Mouse (Mus musculus) heart, postnatal 0 days (tissue): Measurements from ENCODE around the gene Negr1. TPM values are rescaled to one million over a fixed set of nuclear protein-coding genes. Genes with fewer than 3 reads are reported as not detected.

Experiments used
- ATAC-seq: fragments of 200-750 bp; cut with Nextera tagmentation; 2 replicates; pipeline ENCODE4 v1.8.0; 2017; ENCODE audit warnings: low read depth, moderate number of reproducible peaks, moderate library complexity; ENCODE audit not compliant: insufficient read depth
- DNase-seq: peaks from one replicate; pipeline ENCODE4 v3.0.0-alpha.2; 2016; ENCODE audit warnings: low spot score
- H3K27ac ChIP-seq: fragments of 300-500 bp; sonication (generic); 2 replicates; pipeline ENCODE4 v1.5.1; 2014; ENCODE audit warnings: low read depth, mild to moderate bottlenecking
- H3K27me3 ChIP-seq: fragments of 300-500 bp; sonication (generic); 2 replicates; pipeline ENCODE4 v1.6.1; 2014; ENCODE audit warnings: low read length, mixed read lengths; ENCODE audit not compliant: control insufficient read depth, insufficient read depth
- H3K36me3 ChIP-seq: fragments of 300-500 bp; sonication (generic); replicated peaks from 2 replicates; pipeline ENCODE4 v1.6.1; 2014; ENCODE audit warnings: low read length, mixed read lengths; ENCODE audit not compliant: control insufficient read depth, insufficient read depth
- H3K4me1 ChIP-seq: fragments of 300-500 bp; sonication (generic); 2 replicates; pipeline ENCODE4 v1.6.1; 2014; ENCODE audit warnings: antibody characterized with exemption; ENCODE audit not compliant: control insufficient read depth, insufficient read depth
- H3K4me2 ChIP-seq: fragments of 300-500 bp; sonication (generic); 2 replicates; pipeline ENCODE4 v1.6.1; 2014; ENCODE audit warnings: low read depth, mild to moderate bottlenecking, low read length, moderate library complexity
- H3K4me3 ChIP-seq: fragments of 300-500 bp; sonication (generic); 2 replicates; pipeline ENCODE4 v1.5.1; 2014; ENCODE audit warnings: low read depth, low read length
- H3K9ac ChIP-seq: fragments of 300-500 bp; sonication (generic); replicated peaks from 2 replicates; pipeline ENCODE4 v1.6.1; 2014; ENCODE audit warnings: low read depth, low read length, mixed read lengths
- H3K9me3 ChIP-seq: fragments of 300-500 bp; sonication (generic); replicated peaks from 2 replicates; pipeline ENCODE4 v1.6.1; 2016; ENCODE audit warnings: low read length; ENCODE audit not compliant: control insufficient read depth
- CTCF ChIP-seq: IDR thresholded peaks from 2 replicates; pipeline ENCODE4 v1.5.1; 2016; ENCODE audit warnings: antibody characterized with exemption, control low read depth, low read depth
- EP300 ChIP-seq: IDR thresholded peaks from 2 replicates; pipeline ENCODE4 v1.6.1; 2016; ENCODE audit warnings: antibody characterized with exemption, low read depth
- WGBS: fragments of 180-500 bp; shearing (Covaris S2); extraction: QIAGEN DNeasy Blood & Tissue Kit; methylation state at CpG from one replicate; pipeline ENCODE4 v1.1.7; 2014; 5-methylcytosine and 5-hydroxymethylcytosine counted together
- polyA plus RNA-seq: library from polyadenylated mRNA; unstranded; fragments of >200 nt; fragmentation: Nextera tagmentation; extraction: Ambion mirVana; gene quantifications from 2 replicates; pipeline ENCODE4 v1.2.1, GENCODE M21; 2015
- total RNA-seq: library from RNA; depleted of rRNA; stranded (reverse); fragments of >200 nt; gene quantifications from 2 replicates; pipeline ENCODE4 v1.2.3, GENCODE M21; 2014; ENCODE audit warnings: low replicate concordance

The Negr1 gene
- total and polyA plus RNA-seq, 2 experiments from 2014 or later, result 0.55 to 2.0 TPM

GRCm38 (mm10) chr3:156698687-156699086 lies 137.1 kb downstream of the Negr1 start:
- Histone ChIP-seq H3K27me3 (no peaks in the 10 kb centered on the region), H3K4me2 (no peak overlapping the region), H3K9ac (no peak overlapping the region), H3K4me1 (no peaks in the 10 kb centered on the region), H3K4me3 (no peak overlapping the region), H3K27ac (no peak overlapping the region), H3K9me3 (no peaks in the 10 kb centered on the region), H3K36me3 (no peaks in the 10 kb centered on the region)
- DNase-seq (no peak), ATAC-seq (no peak)
- TF ChIP-seq EP300, result no peak
- no peak for TF ChIP-seq CTCF
- 82% methylated on average over 1 of the region's 1 CpGs for WGBS

GRCm38 (mm10) chr3:156703241-156703640 lies 141.6 kb downstream of the Negr1 start:
- TF ChIP-seq CTCF (no peak), EP300 (no peak)
- no peaks in the 10 kb centered on the region for H3K36me3 ChIP-seq
- H3K27ac ChIP-seq, result no peak overlapping the region
- H3K4me3 ChIP-seq, result no peak overlapping the region
- H3K9ac ChIP-seq, result no peak overlapping the region
- H3K4me2 ChIP-seq, result no peak overlapping the region
- WGBS, result 64% methylated on average over 1 of the region's 1 CpGs
- ATAC-seq (no peak), DNase-seq (no peak)
- H3K9me3 ChIP-seq, result no peaks in the 10 kb centered on the region
- no peaks in the 10 kb centered on the region for H3K4me1 ChIP-seq
- H3K27me3 ChIP-seq, result no peaks in the 10 kb centered on the region

DNA sequence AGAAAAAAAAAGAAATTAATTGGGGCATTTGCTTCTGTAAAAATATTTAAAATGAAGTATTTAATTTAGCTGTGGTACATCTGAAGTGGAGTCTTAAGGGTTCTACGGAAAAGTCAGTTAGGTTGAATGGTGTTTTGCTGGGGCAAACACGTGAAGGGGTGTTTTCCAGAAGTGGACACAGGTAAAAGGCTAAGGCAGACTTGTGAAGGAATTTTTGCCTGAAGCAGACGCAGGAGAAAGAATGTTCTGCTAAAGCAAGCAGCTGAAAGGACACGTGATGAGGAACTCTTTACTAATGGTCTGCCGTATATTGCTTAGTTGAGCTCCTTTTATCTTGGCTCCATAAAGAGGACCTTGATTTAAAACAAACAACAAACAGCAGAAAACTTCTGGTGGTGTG lies 148.6 kb downstream of the Negr1 start:
- no peak for ATAC-seq
- no peak for DNase-seq
- Histone ChIP-seq H3K4me1 (peaks cover 7% of the 10 kb centered on the region; the same call in 1 of the 2 replicates), H3K27me3 (no peaks in the 10 kb centered on the region), H3K9ac (no peak overlapping the region), H3K27ac (no peak overlapping the region), H3K9me3 (no peaks in the 10 kb centered on the region), H3K4me2 (no peak overlapping the region), H3K36me3 (no peaks in the 10 kb centered on the region), H3K4me3 (no peak overlapping the region)
- TF ChIP-seq EP300 (no peak), CTCF (no peak)
- 46% methylated on average over 5 of the region's 5 CpGs for WGBS

GRCm38 (mm10) chr3:156710693-156711092 lies 149.1 kb downstream of the Negr1 start:
- Histone ChIP-seq H3K27me3 (no peaks in the 10 kb centered on the region), H3K9me3 (no peaks in the 10 kb centered on the region), H3K4me3 (no peak overlapping the region), H3K27ac (no peak overlapping the region), H3K9ac (no peak overlapping the region), H3K36me3 (no peaks in the 10 kb centered on the region), H3K4me2 (no peak overlapping the region), H3K4me1 (peaks cover 7% of the 10 kb centered on the region; the same call in 1 of the 2 replicates)
- DNase-seq (no peak), ATAC-seq (peak; percentile 53; the same call in 1 of the 2 replicates)
- 37% methylated on average over 4 of the region's 4 CpGs for WGBS
- TF ChIP-seq CTCF (no peak), EP300 (no peak)

GRCm38 (mm10) chr3:156736335-156736734 lies 174.7 kb downstream of the Negr1 start:
- DNase-seq (no peak), ATAC-seq (no peak)

DNA sequence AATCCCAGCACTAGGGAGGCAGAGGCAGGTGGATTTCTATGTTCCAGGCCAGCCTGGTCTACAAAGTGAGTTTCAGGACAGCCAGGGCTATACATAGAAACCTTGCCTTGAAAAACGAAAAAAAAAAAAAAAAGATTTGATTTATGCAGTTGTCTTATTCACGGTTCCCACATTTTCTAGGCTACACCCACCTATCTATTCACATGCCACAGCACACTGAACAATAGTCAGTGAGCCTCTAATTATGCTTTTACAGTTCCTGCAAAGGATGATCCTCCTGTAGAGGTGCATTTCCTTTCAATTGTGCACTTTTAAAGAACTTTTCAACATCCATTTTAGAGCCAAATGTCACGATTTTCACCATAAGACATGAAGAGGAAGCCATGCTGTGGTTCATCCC lies 177.9 kb downstream of the Negr1 start:
- Histone ChIP-seq H3K4me1 (no peaks in the 10 kb centered on the region), H3K27me3 (no peaks in the 10 kb centered on the region), H3K9me3 (no peaks in the 10 kb centered on the region), H3K4me3 (no peak overlapping the region), H3K4me2 (no peak overlapping the region), H3K9ac (no peak overlapping the region), H3K27ac (no peak overlapping the region), H3K36me3 (no peaks in the 10 kb centered on the region)
- WGBS, result 61% methylated on average over 3 of the region's 3 CpGs
- no peak for DNase-seq
- TF ChIP-seq CTCF, result no peak
- no peak for TF ChIP-seq EP300
- no peak for ATAC-seq

More at GRCm38 (mm10) chr3:156736335-156736734, 174.7 kb downstream of the Negr1 start:
- no peaks in the 10 kb centered on the region for H3K4me1 ChIP-seq
- H3K27ac ChIP-seq, result no peak overlapping the region
- no peaks in the 10 kb centered on the region for H3K36me3 ChIP-seq
- no peaks in the 10 kb centered on the region for H3K27me3 ChIP-seq
- H3K9ac ChIP-seq, result no peak overlapping the region
- no peak overlapping the region for H3K4me2 ChIP-seq
- no peak overlapping the region for H3K4me3 ChIP-seq
- TF ChIP-seq EP300 (no peak), CTCF (no peak)
- H3K9me3 ChIP-seq, result no peaks in the 10 kb centered on the region
